In the genomic region with DNA sequence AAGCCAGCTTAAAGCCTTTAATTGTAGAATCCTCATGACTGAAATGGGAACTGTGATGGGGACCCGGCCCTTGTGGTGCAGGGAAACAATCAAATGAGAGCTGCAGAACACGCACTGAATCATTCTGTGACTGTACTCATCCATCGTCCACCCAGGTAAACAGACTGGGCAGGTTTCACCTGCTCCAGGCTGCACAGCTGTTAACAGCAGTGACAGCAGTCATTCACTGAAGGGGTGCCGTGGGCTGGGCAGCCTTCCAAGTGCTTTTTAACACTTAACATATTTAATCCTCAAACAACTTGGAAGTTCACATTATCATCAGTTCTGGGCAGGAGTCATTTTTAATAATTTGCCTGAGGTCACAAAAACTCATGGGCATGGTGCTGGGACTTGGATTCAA, we compare ENCODE assay signal across 19 mouse cellular contexts.
"Had no signal": no experiment of that assay in that cellular context is flagged by ENCODE, and none has a peak within 500 bp of the region (broad histone marks: within the 10 kb centered on the region; RNA-seq: fewer than 3 reads in every experiment).

No protein-coding gene starts in this region.

- H3K4me3 ChIP-seq: liver, embryonic 13.5 days; megakaryocyte, embryonic 14.5 days; midbrain, embryonic 10.5 days; midbrain, embryonic 13.5 days; myocyte; neural tube, embryonic 13.5 days had no signal

- H3K4me2 ChIP-seq: liver, embryonic 13.5 days; midbrain, embryonic 13.5 days; neural tube, embryonic 13.5 days had no signal

- H3K36me3 ChIP-seq: liver, embryonic 13.5 days; midbrain, embryonic 10.5 days; midbrain, embryonic 13.5 days; neural tube, embryonic 13.5 days had no signal

- DNase-seq: kidney, adult 18-20 months; kidney, adult 9 months; kidney, postnatal 14 days; kidney, postnatal 4 days; liver, embryonic 13.5 days; retina, postnatal 1 day; right cerebral cortex, postnatal 25 days; thymus, adult 2 months; thymus, postnatal 14 days; thymus, postnatal 4 days had no signal

- H3K4me1 ChIP-seq: liver, embryonic 13.5 days; megakaryocyte, embryonic 14.5 days; midbrain, embryonic 10.5 days; midbrain, embryonic 13.5 days; neural tube, embryonic 13.5 days had no signal

- H3K9me3 ChIP-seq: liver, embryonic 13.5 days; megakaryocyte, embryonic 14.5 days; midbrain, embryonic 10.5 days; midbrain, embryonic 13.5 days; neural tube, embryonic 13.5 days had no signal

- ATAC-seq: hindbrain, postnatal 0 days; inflammation-experienced regulatory T-cells, adult 6 months; intestine, embryonic 16.5 days; midbrain, embryonic 13.5 days; midbrain, embryonic 16.5 days had no signal

- H3K27me3 ChIP-seq: liver, embryonic 13.5 days; megakaryocyte, embryonic 14.5 days; midbrain, embryonic 13.5 days had no signal

- H3K9ac ChIP-seq: liver, embryonic 13.5 days; midbrain, embryonic 13.5 days; neural tube, embryonic 13.5 days had no signal

- H3K27ac ChIP-seq: hindbrain, postnatal 0 days; liver, embryonic 13.5 days; midbrain, embryonic 10.5 days; midbrain, embryonic 13.5 days; neural tube, embryonic 13.5 days had no signal
